Mouse (Mus musculus) limb, embryonic 11.5 days (tissue): ENCODE measurements around the gene Plekha3. TPM values are rescaled to one million over a fixed set of nuclear protein-coding genes. Genes with fewer than 3 reads are reported as not detected.

Source experiments
- ATAC-seq: fragments of 200-750 bp; cut with Nextera tagmentation; 2 replicates; pipeline ENCODE4 v1.8.0; 2017; ENCODE audit warnings: low read depth; ENCODE audit not compliant: insufficient number of reproducible peaks, low FRiP score, low TSS enrichment
- DNase-seq: peaks from one replicate; pipeline ENCODE4 v3.0.0-alpha.2; 2015; ENCODE audit warnings: low spot score
- H3K27ac ChIP-seq: fragments of 300-500 bp; sonication (generic); replicated peaks from 2 replicates; pipeline ENCODE4 v1.5.1; 2014; ENCODE audit warnings: low read depth, mild to moderate bottlenecking, low read length
- H3K27me3 ChIP-seq: fragments of 300-500 bp; sonication (generic); 2 replicates; pipeline ENCODE4 v1.6.1; 2014; ENCODE audit warnings: mild to moderate bottlenecking, low read length, mixed read lengths; ENCODE audit not compliant: control insufficient read depth, insufficient read depth
- H3K36me3 ChIP-seq: fragments of 300-500 bp; sonication (generic); 2 replicates; pipeline ENCODE4 v1.6.1; 2014; ENCODE audit warnings: mild to moderate bottlenecking, low read length, moderate library complexity, mixed read lengths; ENCODE audit not compliant: control insufficient read depth, insufficient read depth
- H3K4me1 ChIP-seq: fragments of 300-500 bp; sonication (generic); 2 replicates; pipeline ENCODE4 v1.6.1; 2014; ENCODE audit warnings: low read length, mixed read lengths; ENCODE audit not compliant: control insufficient read depth, insufficient read depth
- H3K4me2 ChIP-seq: fragments of 300-500 bp; sonication (generic); 2 replicates; pipeline ENCODE4 v1.6.1; 2014; ENCODE audit warnings: low read depth, mild to moderate bottlenecking, moderate library complexity; ENCODE audit not compliant: severe bottlenecking
- H3K4me3 ChIP-seq: fragments of 300-500 bp; sonication (generic); 2 replicates; pipeline ENCODE4 v1.5.1; 2014; ENCODE audit warnings: low read depth, low read length
- H3K9ac ChIP-seq: fragments of 300-500 bp; sonication (generic); 2 replicates; pipeline ENCODE4 v1.6.1; 2014; ENCODE audit warnings: mild to moderate bottlenecking, low read length
- H3K9me3 ChIP-seq: fragments of 300-500 bp; sonication (generic); 2 replicates; pipeline ENCODE4 v1.6.1; 2016; ENCODE audit warnings: low read length; ENCODE audit not compliant: control insufficient read depth
- WGBS: fragments of 180-500 bp; shearing (Covaris S2); extraction: QIAGEN DNeasy Blood & Tissue Kit; methylation state at CpG from one replicate; pipeline ENCODE4 v1.1.7; 2014; 5-methylcytosine and 5-hydroxymethylcytosine counted together
- polyA plus RNA-seq: library from polyadenylated mRNA; unstranded; fragments of >200 nt; fragmentation: Nextera tagmentation; extraction: Ambion mirVana; gene quantifications from 2 replicates; pipeline ENCODE4 v1.2.1, GENCODE M21; 2014

The Plekha3 gene
- polyA plus RNA-seq, 1 experiment from 2014 or later: 12.3 TPM

GRCm38 (mm10) chr2:76714984-76715383, 39.9 kb downstream of the Plekha3 start:
- Histone ChIP-seq H3K36me3 (peaks cover 2% of the 10 kb centered on the region; the same call in 1 of the 2 replicates), H3K4me1 (no peaks in the 10 kb centered on the region), H3K27ac (no peak overlapping the region), H3K4me3 (no peak overlapping the region), H3K27me3 (no peaks in the 10 kb centered on the region), H3K9ac (no peak overlapping the region), H3K9me3 (peaks cover 3% of the 10 kb centered on the region; the same call in 1 of the 2 replicates), H3K4me2 (no peak overlapping the region)
- no peak for DNase-seq
- WGBS: 76% methylated on average over 8 of the region's 8 CpGs
- no peak for ATAC-seq

- no peaks in the 10 kb centered on the region for H3K4me1 ChIP-seq
- H3K4me3 ChIP-seq: no peak overlapping the region
- no peak for ATAC-seq
- 93% methylated on average over 14 of the region's 14 CpGs for WGBS
- no peak overlapping the region for H3K4me2 ChIP-seq
- no peak for DNase-seq
- H3K27me3 ChIP-seq: no peaks in the 10 kb centered on the region
- no peaks in the 10 kb centered on the region for H3K36me3 ChIP-seq
- no peaks in the 10 kb centered on the region for H3K9me3 ChIP-seq
- H3K27ac ChIP-seq: no peak overlapping the region
- no peak overlapping the region for H3K9ac ChIP-seq
Measured at GRCm38 (mm10) chr2:76719650-76720049, 44.6 kb downstream of the Plekha3 start.

Other genes with a start within 250 kb of the Plekha3 start
- 99.7 and 100 TPM in 2 replicates for gene Prkra, start 27.3 kb upstream of the Plekha3 start, polyA plus RNA-seq
- 0.48 and 0.92 TPM in 2 replicates for gene Pjvk, start 26.8 kb upstream of the Plekha3 start, polyA plus RNA-seq
- gene Fkbp7, start 2.2 kb upstream of the Plekha3 start, polyA plus RNA-seq: 44.8 and 46.0 TPM in 2 replicates